Mouse (Mus musculus) adrenal gland (tissue): ENCODE measurements around the gene Wipf1.
"Not testable (repeated sequence)": the region's sequence is repeated elsewhere in the genome, so short reads cannot be mapped to it uniquely, and the experiment has no call there.

Experiments
- intact Hi-C: fragments of 180-260 bp; cut with DNase I; formaldehyde crosslinking; loops from one replicate; pipeline ENCODE4 v1.15.1; 2025

Wipf1 gene

DNA sequence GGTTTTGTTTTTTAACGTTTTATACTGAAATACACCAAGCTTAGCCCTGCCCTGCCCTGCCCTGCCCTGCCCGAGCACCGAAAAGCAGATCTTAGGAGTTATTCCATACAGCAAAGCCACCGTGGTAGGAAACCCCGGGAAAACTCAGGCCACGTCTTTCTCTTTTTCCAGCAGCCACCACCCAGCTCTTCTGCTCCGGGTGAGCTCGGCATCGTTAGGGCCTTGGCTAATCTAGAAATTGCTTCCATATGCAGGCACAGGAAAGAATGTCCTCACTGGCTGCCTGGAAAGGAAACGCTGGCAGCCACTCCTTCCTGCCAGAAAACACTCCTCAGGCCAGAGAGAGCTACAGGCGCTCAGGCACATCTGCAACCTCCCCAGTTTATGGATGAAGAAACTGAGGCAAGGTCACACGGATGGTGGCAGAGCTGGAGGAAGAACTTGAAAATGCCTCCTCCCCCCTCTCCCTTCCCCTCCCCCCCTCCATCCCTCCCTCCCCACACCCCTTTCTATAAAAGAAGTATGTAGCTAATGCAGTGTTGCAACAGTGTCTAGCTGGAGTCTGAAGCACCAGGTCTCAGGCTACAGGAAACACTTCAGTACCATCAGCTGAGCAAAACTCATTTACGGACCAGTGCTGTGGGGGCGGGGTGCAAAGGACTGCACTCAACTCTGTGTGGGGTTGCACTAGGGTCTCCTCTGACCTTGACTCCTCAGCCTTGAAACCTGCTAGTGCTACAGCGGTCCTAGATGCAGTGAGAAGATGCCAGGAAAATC is 20.1 kb downstream of the Wipf1 start:
- intact Hi-C loops, result no loop called here

DNA sequence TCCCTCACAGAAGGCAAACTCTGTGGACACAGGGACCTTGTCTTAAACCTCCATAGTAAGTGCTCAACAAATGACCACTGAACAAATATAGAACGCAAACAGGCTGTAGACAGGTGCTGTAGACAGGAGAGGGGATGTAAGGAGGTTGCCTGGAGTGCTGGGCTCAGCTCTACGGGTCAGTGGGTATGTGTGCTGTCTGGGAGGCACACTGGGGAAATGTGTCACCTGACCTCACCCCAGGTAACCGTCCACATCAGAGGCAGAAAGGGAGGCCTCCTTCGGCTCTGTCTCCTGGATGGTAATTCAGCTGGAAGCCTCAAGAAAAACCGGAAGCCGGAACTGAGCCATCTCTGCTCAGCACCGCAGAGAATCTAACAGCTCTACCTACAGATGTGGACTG is 21.6 kb downstream of the Wipf1 start:
- intact Hi-C loops, result no loop called here

DNA sequence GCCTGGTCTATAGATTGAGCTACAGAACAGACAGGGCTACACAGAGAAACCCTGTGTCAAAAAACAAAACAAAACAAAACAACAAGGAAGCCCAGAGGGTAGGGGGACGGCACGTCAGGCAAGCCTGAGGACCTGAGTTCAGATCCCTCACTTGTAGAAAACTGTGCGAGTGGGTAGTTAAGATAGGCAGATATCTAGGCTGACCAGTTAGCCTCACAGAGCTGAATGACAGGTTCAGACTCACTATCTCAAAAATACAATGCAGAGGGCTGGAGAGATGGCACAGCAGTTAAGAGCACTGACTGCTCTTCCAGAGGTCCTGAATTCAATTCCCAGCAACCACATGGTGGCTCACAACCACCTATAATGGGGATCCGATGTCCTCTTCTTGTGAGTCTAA is 23.2 kb downstream of the Wipf1 start:
- intact Hi-C loops, result not testable (repeated sequence)

DNA sequence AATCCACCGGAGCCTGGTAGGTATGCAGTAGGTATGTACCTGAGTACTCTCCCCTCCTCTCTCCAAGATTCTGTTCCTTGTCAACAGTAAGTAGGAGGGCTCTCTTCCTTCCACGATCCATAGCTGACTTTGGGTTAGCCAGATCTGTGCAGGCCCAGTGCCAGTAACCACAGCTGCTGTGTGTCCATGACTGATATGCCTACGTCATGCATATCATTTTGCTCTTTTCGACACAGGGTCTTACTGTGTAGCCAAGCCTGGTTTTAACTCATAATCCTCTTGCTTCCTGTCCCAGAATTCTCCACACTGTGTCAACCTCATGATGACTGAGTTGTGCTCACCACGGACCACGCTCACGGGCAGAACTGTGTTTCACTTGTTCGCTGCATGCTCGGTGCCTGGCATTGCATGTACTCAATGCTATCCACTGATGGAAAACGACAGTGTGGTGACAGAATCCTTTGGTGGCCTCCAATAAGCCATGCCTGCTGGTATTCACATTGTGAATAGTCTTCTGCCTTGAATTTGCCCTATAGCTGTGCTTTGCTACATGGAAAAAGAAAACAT is 26.6 kb downstream of the Wipf1 start:
- intact Hi-C loops, result no loop called here

DNA sequence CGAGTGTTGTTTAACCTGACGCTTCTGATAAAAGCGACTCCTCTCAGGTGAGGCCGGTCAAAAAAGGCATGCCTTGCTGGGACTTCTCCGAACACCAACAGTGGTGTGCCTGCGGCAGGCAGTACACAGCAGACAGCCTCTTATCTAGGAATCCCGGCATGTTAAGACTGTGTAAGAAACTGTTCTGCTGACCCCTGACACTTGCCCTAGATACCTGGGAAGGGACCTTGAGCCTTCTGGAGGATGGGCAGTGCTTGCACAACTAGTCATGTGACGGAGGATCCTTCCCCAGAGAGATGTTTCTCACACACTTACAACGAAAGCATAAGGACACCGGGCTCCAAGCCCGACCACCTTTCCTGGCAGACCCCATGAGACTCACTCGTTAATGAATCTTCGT is 28.7 kb downstream of the Wipf1 start:
- intact Hi-C loops, result no loop called here

DNA sequence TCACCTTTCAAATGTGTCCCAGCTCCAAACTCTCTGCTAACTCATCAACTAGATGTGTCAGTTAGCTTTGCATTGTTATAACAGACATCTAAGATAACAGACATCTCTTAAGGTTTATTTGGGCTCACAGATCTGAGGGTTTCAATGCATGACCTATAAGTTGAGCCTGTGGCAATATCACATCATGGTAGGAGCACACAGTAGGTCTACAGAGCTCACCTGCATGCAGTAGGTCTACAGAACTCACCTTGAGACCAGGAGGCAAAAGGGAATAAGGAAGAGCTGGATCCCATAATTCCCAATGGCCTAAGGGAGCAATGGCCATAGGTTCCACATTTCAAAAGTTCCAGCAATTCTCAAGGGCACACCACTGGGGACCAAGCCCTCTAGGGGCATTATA is 31.2 kb downstream of the Wipf1 start:
- intact Hi-C loops, result no loop called here

DNA sequence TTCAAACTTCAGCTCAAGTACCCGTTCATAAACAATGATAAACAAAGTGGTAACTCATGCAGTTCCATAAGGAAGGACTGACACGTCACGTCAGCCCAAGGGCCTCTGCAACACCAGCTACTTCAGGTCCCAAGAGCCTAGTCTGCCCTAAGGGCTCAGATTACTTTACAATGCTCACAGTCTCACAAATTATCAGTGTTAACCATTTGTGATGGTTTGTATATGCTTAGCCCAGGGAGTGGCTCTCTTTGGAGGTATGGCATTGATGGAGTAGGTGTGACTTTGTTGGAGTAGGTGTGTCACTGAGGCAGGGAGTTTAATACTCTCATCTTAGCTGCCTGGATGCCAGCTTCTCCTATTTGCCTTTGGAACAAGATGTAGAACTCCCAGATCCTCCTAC is 32.0 kb downstream of the Wipf1 start:
- intact Hi-C loops, result no loop called here

DNA sequence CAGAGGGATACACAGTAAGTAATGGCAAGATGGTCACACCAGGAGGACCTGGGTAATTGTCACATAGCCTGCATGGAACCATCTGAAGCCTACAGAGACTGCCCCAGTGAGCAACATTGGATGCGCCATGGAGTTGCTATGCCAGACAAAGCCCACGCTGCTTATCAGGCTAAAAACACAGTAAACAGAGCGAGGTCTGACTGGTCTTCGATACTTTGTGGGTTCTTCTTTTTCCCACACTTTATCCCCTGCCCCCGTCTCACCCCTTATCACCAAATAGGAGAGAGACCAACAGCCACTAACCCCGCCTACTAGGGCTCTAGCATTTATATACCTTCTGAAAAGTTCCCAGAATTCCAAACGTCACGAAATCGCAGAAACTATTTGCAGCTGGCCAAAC is 32.6 kb downstream of the Wipf1 start:
- intact Hi-C loops, result no loop called here

DNA sequence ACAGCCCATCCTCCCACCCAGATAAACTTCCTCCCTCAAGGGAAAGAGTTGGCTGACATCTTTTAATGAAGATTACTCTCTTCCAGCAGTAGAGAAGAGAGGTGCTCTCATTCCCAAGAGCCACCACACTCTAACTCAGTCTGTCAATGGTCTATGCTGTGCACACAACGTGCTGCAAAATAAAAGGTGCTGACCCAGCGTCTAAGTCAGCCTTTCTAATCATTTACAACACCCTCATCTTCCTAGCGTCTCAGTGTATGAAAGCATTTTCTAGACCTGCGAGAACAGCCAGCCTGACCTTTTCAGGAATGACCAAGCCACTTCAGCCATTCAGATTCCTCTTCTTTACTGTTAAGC is 33.2 kb downstream of the Wipf1 start:
- intact Hi-C loops, result no loop called here

DNA sequence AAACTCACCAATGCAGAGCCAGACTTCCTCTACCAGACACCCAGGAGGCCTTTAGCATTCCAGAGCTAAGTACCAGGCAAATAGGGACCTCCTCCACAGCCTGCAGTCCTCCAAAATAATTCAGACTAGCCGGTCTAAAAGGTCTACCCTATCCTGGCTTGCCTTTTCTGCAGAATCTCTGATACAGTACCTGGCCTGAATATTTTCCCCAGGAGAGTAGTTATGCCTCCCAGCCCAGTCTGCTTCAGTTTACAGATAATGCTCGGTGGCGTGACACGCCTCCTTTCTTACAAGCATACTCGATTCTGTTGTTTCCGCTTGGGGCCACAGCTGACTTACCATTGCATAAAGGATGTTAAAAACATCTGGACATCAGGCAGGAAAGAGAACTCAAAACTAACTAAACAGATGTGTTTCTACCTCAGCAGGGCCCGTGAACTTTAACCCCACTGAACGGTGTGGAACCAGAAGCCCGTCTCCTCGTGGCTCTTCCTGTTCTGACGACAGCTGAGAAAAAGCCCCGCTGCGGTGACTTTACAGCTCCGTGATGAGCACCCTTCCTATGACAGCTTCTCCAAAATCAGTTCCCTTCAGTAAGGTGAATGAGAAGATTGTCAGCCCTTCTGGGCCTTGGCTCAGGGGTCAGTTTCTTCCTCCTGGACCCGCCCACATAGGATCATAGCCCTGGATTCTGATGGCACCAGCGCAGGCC is 33.8 kb downstream of the Wipf1 start:
- intact Hi-C loops, result no loop called here

DNA sequence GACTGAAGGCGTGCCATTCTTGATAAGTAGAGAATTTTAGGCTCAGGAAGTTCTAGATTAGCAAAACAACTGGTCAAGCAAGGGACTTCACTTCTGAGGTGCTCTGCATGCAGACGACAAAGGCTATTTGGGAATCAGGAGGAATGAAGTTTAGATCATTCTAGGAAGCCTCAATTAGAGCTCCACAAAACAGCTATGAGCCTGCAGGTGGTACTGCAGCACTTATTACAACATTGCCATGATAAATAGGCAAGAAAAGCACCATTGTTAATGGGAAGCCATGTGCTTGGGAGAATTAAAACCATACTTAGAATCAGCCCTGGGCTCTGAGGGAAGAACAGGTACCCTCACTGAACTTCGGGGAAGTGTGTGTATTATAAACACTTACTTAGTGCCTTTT is 36.0 kb downstream of the Wipf1 start:
- intact Hi-C loops, result loop anchor here (5.0 kb wide), 1 partner anchor 34 kb away; the partner anchor contains the start of gene Wipf1

DNA sequence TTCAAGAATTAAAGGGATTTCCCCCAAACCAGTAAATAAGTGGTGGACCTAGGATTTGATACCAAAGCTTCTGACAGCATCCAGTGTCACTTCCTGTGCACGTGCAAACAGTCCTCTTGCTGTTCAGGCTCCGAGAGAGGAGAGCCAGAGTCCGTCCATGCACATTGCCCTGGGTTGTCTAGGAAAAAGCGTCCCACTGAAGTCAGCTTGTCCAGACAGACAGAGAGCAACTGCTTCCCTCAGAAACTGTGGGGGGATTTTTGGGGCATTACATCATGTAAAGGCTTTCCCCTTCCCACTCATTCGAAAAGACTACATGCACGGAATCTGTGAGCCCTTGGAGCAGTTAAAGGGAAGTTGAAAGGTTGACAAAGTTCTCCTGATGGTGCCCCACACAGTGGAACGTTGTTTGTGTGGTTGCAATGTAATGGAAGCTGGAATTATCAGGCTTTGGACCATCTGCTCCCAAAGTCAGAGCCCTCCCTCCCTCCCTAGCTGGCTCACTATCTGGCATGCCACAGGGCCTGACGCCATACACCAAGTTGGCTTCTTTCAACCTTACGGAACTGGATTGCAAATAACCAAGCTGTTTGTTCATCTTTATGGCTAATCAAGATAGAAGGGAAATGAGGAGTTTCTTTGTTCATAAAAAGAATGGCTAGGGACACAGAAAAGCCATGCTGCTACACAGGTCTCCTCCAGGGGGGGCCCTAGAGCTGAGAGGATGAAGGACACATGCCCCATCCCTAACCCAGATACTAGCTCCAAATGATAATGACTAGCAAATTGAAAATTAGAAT is 37.9 kb downstream of the Wipf1 start:
- intact Hi-C loops, result loop anchor here (5.0 kb wide), 1 partner anchor 36 kb away; the partner anchor contains the start of gene Wipf1

DNA sequence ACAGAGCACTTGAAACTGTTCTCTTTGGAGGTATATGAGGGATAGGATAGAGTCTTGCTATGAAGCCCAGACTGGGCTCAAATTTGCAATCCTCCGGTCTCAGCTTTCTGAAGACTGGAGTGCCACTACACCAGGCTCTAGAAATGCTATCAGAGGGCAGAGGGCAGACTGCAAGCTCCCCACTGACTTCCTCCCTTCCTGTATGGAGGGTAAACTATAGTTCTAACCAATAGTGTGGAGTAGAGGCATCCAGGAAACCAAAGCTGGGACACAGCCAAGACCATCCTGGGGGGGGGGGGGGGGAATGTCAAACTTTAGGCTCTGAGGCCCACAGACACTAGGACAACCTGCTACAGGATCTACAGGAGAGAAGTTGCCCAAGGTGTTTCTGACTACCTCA is 39.1 kb downstream of the Wipf1 start:
- intact Hi-C loops, result loop anchor here (5.0 kb wide), 1 partner anchor 37 kb away; the partner anchor contains the start of gene Wipf1

DNA sequence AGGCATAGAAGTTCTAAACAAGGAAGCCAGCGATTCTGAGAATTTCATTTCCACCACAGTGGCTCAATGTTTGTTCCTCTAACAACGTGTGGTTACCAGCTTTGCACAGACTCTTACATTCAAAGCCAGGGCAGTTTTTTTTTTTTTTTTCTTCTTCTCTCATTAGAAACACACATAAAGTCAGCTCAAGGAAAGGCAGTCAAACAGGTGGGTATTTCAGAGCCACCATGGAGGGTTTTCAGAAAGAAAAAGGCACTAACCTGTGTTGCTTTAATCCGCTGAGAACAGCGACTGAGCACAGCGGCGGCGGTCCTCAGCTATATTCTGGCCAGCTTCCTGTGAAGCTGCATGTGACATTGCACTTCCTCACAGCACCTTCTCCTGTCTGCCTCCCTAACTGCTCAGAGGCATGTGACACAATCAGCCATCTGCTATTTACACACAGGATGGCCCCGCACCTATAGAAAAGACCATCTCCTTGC is 43.4 kb downstream of the Wipf1 start:
- intact Hi-C loops, result no loop called here

DNA sequence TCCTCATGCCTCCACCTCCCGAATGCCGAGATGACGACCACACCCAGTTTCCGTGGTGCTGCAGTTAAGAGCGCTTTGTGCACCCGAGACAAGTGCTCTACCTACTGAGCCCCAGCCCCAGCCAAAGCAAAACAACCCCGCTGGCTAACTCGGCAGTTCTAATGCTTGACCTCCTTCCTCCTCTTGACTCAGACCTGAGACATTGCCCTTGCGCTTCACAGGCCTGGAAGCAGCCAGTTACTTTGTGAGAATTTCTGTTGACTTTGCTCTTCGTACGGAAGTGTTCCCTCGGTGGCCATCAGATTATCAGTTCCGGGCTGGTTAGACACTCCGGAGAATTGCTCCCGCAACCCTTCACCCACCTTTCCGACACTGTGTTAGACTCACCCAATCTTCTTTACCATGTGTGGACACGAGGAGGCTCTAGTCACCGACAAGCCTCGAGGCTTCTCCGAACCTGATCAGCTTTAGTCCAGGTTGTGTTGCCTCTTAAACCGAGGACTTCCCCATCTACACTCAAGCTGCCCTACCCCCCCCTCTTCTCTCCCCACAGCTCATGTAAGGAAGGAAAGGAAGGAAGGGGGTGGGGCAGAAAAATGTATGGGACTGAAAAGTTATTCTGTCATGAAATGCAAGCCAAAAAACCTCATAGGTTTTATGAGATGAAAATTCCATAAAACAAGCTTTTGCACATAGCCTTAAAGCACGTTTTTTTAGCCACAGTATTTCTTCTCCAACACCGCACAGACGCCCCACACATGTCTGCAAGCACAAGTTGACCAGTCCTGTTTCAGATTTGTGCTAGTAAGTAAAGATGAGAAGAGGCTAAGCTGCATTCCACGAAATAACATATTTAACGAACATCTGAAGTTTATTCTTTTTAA is 44.1 kb downstream of the Wipf1 start:
- intact Hi-C loops, result no loop called here

DNA sequence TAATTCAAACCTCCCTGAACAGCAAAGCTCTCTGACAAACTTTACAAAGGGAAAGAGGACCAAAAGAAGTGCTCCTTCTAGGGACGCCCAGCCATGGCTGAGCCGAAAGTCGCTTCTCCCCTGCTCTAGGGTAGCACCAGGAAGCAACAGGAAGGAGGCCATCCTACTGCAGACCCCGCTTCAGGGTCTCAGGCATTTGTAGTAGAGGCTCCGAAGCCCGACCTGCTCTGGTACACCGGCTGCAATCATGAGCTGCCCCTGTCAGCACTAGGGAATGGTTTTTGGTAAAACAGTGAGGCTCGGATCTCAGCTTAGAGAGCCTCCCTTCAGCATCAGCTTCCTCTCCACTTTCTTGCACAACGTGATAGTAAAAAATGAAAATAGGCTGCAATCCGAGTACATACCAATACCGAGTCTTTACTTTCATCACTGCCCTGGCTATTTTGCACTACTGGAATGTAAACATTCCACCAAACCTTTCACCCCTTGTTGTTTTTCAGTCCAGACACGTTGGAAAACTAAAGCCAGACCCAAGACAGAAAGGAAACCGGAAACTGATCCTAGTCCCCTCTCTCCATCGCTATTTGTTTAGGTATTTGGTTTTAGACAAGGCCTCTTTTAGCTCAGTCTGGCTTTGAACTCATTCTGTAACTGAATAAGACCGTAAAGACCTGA is 44.8 kb downstream of the Wipf1 start:
- intact Hi-C loops, result no loop called here

DNA sequence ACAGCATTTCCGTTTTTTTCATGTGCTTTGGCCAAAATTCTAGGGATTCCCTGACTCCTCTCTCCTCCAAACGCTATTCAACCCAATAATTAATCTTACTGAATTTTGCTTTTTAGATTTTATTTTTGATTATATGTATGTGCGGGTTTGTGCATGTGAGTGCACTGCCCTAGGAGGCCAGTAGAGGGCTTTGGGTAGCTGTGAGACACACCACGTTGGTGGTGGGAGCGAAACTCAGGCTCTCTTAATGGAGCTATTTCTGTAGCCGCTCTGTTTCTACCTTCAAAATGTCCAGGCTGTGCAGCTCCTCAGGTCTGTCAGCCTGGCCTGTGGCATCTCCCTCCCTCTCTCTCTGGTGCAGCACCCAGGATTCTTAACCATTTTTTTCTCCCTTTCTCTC is 50.7 kb downstream of the Wipf1 start:
- intact Hi-C loops, result no loop called here

DNA sequence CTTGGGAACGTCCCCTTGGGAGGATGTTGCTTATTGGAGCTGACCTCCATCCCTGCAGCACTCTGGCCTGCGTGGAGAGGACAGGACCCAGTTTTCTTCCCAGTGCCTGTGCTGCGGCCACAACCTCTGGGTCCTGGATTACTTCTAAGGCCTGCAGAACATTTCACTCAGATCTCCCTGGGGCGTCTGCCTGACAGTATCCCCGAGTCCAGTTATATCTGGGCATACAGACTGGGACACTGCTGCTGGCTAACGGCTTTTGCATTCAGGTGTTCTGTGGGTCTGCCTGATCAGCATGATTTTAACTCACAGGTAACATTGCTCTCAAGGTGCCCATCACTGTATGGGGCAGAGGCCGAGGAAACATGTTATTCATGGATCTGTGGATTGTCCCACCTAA is 52.0 kb downstream of the Wipf1 start:
- intact Hi-C loops, result no loop called here

DNA sequence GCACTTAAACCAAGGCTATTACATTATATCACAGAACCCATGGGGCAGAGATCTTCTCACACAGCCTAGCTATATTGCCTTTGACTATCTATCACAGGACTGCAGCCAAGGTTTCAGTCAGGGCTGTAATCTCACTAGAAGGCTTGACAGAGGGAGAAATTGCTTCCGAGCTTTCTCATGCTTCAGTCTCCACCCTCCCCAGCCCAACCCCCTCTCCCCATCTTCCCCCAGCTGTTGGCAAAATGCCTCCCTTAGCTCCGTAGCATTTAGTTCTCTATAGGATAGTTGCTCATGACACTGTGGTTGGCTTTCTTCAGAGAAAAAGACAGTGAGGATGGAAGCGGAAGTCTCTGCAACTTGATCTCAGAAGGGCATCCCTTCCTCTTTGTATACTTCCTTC is 54.0 kb downstream of the Wipf1 start:
- intact Hi-C loops, result no loop called here

DNA sequence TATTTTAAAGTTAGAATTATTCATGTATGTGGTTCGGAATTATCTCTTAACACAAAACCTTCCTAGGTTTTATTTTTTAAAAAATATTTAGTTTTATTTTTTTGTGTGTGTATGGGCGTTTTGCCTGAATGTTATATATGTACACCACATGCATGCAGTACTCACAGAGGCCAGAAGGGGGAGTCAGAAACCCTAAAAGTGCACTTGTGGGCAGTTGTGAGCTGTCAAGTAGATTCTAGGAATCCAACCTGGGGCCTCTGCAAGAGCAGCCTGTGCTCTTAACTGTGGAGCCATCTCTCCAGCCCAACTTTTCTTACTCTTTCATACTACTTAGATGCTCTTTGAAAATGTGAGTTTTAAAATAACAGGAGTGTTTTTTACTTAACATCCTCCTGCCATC is 57.4 kb downstream of the Wipf1 start:
- intact Hi-C loops, result no loop called here
